ENCODE assay signal across 27 mouse cellular contexts in genomic region chr15:87437611-87438010, GRCm38 (mm10).
"Had no signal": no experiment of that assay in that cellular context is flagged by ENCODE, and none has a peak within 500 bp of the region (broad histone marks: within the 10 kb centered on the region; RNA-seq: fewer than 3 reads in every experiment).

No protein-coding gene starts in this region.

- DNase-seq: gastrocnemius, adult 2 months; gastrocnemius, postnatal 10 days; gastrocnemius, postnatal 25 days; heart, adult 2 months; heart, postnatal 14 days; heart, postnatal 36 days; kidney, adult 11 months; kidney, adult 2 months; kidney, adult 9 months; kidney, postnatal 14 days; kidney, postnatal 36 days; layer of hippocampus, adult 9-11 months; layer of hippocampus, postnatal 36 days; left cerebral cortex, postnatal 4 days had no signal

- H3K27ac ChIP-seq: gastrocnemius, adult 2 months; heart, adult 2 months; heart, embryonic 13.5 days; heart, embryonic 15.5 days; hindbrain, embryonic 13.5 days; hindbrain, embryonic 15.5 days; hindbrain, postnatal 0 days; kidney, embryonic 15.5 days; kidney, postnatal 0 days; limb, embryonic 13.5 days; limb, embryonic 15.5 days; liver, embryonic 12.5 days; liver, embryonic 14.5 days had no signal

- H3K4me3 ChIP-seq: gastrocnemius, adult 2 months; heart, adult 2 months; heart, embryonic 13.5 days; heart, embryonic 15.5 days; hindbrain, embryonic 13.5 days; hindbrain, embryonic 15.5 days; kidney, embryonic 15.5 days; limb, embryonic 13.5 days; limb, embryonic 15.5 days; liver, embryonic 12.5 days had no signal

- ATAC-seq: forebrain, embryonic 16.5 days; hindbrain, postnatal 0 days; intestine, embryonic 16.5 days; liver, embryonic 12.5 days had no signal
